Mouse (Mus musculus) bone marrow macrophage, adult 2 months (primary cell): Measurements from ENCODE around the gene Mmp9. TPM values are rescaled to one million over a fixed set of nuclear protein-coding genes. Genes with fewer than 3 reads are reported as not detected.

ENCODE experiments used
- H3K27ac ChIP-seq: 2 replicates; pipeline ENCODE4 v1.5.1; 2012; ENCODE audit warnings: low read depth, low read length; ENCODE audit not compliant: insufficient read depth
- H3K4me1 ChIP-seq: 2 replicates; pipeline ENCODE4 v1.6.1; 2012; ENCODE audit warnings: low read length; ENCODE audit not compliant: control insufficient read depth, insufficient read depth
- H3K4me3 ChIP-seq: 2 replicates; pipeline ENCODE4 v1.5.1; 2012; ENCODE audit warnings: mild to moderate bottlenecking, low read length, moderate library complexity; ENCODE audit not compliant: insufficient read depth
- CTCF ChIP-seq: IDR thresholded peaks from 2 replicates; pipeline ENCODE4 v1.5.1; 2012; ENCODE audit warnings: low read depth, mild to moderate bottlenecking, low read length, moderate library complexity
- POLR2A ChIP-seq: IDR thresholded peaks from 2 replicates; pipeline ENCODE4 v1.6.1; 2012; ENCODE audit warnings: mild to moderate bottlenecking, low read depth, low read length, borderline replicate concordance
- polyA plus RNA-seq: library from polyadenylated mRNA; stranded (reverse); fragments of >200 nt; gene quantifications from 2 replicates; pipeline ENCODE4 v1.2.4, GENCODE M21; 2012; ENCODE audit not compliant: missing spikeins, insufficient read depth, insufficient read length

The Mmp9 gene
- polyA plus RNA-seq, 1 experiment, result 0.70 TPM

DNA sequence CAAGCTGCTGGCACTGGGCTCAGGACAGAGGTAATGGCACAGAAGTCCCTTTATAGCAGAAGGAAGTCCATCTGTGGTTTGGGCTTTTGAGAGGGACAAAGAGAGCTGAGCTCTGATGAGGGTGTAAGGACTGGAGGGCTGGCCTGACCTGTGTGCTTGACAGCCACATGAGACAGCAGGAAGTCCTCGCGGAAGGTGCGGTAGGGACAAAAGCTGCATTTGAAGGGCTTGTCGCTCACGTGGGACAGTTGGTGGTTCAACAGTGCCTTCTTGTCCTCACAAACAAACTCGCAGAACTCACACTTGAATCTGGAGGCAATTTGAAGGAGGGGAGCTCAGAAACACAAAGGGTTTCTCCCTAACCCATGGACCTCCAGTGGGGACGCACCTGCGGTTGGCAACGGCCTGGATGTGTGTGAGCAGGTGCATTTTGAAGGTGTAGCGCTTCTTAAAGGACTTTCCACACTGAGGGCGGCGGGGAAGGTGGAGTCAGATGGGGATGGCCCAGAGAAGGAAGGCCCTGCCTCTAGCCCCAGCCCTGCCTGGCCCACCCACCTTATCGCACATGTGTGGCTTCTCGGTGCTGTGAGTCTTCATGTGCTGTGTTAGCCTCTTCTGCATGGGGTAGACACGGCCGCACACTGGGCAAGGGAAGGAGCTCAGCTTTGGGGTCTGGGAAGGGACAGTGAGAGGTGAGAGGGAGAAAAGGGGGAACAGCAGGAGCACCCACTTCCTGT lies 40.7 kb upstream of the Mmp9 start:
- no peak for TF ChIP-seq POLR2A
- TF ChIP-seq CTCF, result no peak
- Histone ChIP-seq H3K4me1 (no peaks in the 10 kb centered on the region), H3K27ac (no peak overlapping the region), H3K4me3 (no peak overlapping the region)

DNA sequence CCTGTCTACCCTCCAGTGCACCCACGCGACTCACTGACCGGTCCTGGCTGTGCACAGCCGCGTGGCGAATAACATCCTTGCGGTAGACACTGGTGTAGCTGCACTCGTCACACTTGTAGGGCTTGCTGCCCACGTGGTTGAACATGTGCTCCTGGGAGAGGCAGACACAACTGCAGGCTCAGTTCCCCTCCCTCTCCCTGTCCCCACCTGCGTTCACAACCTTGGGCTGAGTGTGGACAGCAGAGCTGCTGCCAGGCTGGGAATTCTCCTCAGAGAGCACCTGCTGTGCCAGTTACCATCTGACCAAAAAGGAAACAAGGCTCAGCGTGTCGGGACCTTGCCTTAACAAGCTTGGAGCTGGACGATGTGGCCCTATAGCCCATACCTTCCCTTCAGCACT lies 39.2 kb upstream of the Mmp9 start:
- no peak overlapping the region for H3K4me3 ChIP-seq
- no peaks in the 10 kb centered on the region for H3K4me1 ChIP-seq
- H3K27ac ChIP-seq, result no peak overlapping the region
- TF ChIP-seq CTCF (no peak), POLR2A (no peak)

DNA sequence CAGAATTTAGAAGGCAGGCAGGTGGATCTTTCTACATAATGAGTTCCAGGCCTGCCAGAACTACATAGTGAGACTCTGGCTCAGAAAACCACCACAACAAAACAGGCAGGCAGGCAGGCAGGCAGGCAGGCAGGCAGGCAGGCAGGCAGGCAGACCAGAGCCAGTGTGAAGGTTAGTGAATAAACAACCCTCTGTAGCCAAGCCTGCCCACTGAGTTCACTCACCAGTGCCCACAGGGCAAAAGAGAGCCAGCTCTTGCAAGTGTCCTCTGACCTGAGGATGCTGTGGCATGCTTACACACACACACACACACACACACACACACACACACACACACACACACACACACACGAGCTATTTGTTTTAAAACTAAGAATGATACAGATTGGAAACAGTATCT lies 37.1 kb upstream of the Mmp9 start:
- Histone ChIP-seq H3K4me1 (no peaks in the 10 kb centered on the region), H3K27ac (no peak overlapping the region), H3K4me3 (no peak overlapping the region)
- TF ChIP-seq POLR2A, result no peak
- no peak for TF ChIP-seq CTCF

DNA sequence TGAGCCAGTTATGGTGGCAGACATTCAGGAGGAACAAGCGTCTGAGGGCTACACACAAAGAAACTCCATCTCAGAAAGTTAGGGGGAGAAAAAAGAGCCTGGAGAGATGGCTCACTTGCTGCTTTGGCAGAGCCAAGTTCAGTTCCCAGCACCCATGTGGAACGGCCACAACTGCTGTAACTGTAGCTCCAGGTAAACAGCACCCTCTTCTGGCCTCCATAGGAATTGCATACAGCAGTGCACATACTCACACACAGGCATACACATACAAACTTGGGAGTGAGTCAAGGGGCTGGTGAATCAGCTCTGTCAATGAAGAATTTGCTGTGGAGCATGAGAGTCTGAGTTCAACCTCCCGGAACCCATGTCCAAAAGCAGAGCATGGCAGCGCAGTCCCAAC lies 34.5 kb upstream of the Mmp9 start:
- Histone ChIP-seq H3K4me1 (peaks cover 3% of the 10 kb centered on the region; the same call in 1 of the 2 replicates), H3K4me3 (no peak overlapping the region), H3K27ac (no peak overlapping the region)
- TF ChIP-seq POLR2A, result no peak
- TF ChIP-seq CTCF, result peak; percentile 39; the same call in 1 of the 2 replicates

DNA sequence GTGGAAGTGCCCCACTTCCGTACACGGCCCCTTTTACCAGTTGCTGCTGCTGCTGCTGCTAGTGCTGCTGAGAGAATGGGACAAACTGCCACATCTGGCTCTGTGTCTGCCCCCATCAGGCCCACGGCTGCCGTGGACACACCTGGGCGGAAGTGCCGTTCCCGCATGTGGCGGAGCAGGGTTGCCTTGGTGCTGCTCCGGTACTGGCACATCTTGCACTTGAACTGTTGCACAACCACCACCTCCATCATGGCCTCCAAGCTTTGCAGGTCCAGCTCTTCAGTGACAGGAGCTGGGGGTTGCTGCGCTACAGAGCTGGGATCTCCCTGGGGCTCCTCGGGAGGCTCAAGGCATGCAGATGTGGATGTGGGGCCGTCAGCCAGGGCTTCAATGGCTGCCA lies 33.1 kb upstream of the Mmp9 start:
- Histone ChIP-seq H3K27ac (no peak overlapping the region), H3K4me3 (no peak overlapping the region), H3K4me1 (peaks cover 5% of the 10 kb centered on the region)
- no peak for TF ChIP-seq POLR2A
- no peak for TF ChIP-seq CTCF

DNA sequence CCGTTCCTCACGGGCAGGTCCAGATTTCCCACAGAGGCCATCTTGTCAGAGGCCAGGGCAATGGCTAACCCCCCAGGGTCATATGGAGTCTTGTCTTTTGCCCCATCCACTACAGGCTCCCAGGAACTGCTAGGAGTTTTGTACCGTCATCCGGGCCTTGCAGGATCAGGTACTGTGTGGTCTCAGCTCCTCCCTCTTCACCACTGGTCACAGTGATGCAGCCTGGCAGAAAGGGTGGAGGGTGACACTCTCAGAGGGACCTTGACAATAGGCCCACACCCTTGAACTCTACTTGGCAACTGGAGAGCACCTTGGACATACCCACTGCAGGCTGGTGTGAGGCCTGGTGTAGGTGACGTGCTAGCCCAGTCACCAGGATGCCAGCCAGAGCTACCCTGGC lies 32.6 kb upstream of the Mmp9 start:
- H3K27ac ChIP-seq, result no peak overlapping the region
- no peak for TF ChIP-seq POLR2A
- no peak for TF ChIP-seq CTCF
- H3K4me1 ChIP-seq, result peaks cover 10% of the 10 kb centered on the region
- H3K4me3 ChIP-seq, result no peak overlapping the region

DNA sequence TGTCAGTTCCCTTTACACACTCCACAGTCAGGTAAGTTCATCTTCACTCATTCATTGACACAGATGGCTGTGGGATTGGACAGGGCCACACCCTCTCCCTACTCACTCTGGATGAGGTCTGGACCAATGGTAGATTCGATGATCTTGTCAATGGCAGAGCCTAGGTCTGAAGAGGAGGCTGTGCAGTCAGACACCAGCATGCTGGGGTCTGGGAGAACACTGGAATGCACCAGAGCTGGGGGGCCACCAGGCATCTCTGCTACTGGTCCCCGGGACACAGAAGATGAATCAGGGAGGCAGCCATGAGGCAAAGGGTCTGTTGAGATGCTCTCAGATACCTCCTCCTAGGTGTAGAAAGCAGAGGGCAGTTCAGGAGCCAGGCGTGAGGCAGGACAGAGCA lies 31.5 kb upstream of the Mmp9 start:
- H3K4me3 ChIP-seq, result no peak overlapping the region

DNA sequence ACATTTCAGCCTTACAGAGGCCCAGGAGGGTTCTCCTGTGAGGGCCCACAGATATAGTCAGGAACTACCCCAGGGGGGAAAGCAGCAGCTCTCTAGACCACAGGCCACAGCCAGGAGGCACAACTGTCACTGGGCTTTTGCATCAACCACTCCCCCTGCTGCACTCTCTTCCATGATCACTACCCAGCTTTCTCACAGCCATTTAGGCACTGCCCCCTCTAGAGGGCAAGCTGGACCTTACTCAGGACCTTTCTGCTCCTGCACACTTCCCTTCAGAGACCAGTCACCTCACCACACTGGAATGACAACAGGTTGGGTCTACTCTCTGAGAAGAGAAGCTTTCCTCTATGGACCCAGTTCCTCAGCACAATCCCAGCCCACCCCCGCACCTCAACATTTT lies 31.0 kb upstream of the Mmp9 start:
- Histone ChIP-seq H3K27ac (no peak overlapping the region), H3K4me3 (peak overlapping the region; percentile 95), H3K4me1 (peaks cover 22% of the 10 kb centered on the region)
- TF ChIP-seq POLR2A (no peak), CTCF (peak; percentile 47; the same call in 1 of the 2 replicates)

More for the DNA sequence above, 31.5 kb upstream of the Mmp9 start:
- TF ChIP-seq CTCF (no peak), POLR2A (no peak)
- H3K27ac ChIP-seq, result no peak overlapping the region
- peaks cover 18% of the 10 kb centered on the region for H3K4me1 ChIP-seq

DNA sequence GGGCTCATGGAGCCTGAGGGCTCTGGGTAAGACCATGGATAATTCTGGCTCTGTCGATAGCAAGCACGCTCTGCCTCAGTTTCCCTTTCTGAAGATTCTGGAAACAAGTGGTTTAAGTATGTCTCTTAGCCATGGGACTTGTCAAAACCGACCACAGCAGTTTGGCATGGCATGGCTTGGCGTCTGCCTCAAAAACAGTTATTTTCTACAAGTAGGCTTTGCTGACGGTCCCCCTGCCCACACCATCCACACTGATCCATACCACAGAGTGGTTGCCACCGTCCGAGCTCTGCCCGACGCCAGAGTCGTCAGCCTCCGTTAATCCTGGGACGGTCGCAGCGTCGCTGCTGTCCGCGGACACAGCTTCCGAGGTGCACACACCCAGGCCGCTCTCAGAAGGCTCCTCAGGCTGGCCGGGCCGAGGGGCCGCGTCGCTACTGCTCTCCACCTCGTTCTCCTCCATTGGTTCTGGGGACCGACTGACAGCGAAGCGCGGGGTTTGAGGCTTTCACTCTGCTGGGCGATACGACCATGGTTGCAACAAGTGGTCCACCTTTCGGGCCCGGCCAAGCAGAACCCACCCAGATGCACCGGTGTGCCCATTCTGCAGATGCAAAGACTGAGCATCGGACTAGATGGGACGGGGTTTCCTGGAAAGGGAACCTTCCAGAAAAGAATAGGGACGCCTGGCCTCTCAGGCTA lies 30.1 kb upstream of the Mmp9 start:
- no peak for TF ChIP-seq CTCF
- no peak for TF ChIP-seq POLR2A
- peaks cover 22% of the 10 kb centered on the region for H3K4me1 ChIP-seq
- H3K27ac ChIP-seq, result peak overlapping the region; percentile 55
- H3K4me3 ChIP-seq, result peak overlapping the region; percentile 95
